Mouse (Mus musculus) spleen, postnatal 0 days (tissue): ENCODE data around the gene Ece2. TPM values are rescaled to one million over a fixed set of nuclear protein-coding genes. Genes with fewer than 3 reads are reported as not detected.
A peak's percentile ranks its signal among the peaks of the same experiment; 100 is the strongest.

ENCODE experiments used
- microRNA counts: library from miRNA; unstranded; fragments of <30 nt; microRNA quantifications from one replicate; lab custom pipeline; 2015
- polyA plus RNA-seq: library from polyadenylated mRNA; unstranded; fragments of >200 nt; fragmentation: Nextera tagmentation; extraction: Ambion mirVana; gene quantifications from 2 replicates; pipeline ENCODE4 v1.2.1, GENCODE M21; 2015

Gene Ece2
- polyA plus RNA-seq, result 0.06 TPM in 1 of 2 replicates, not detected in the other

DNA sequence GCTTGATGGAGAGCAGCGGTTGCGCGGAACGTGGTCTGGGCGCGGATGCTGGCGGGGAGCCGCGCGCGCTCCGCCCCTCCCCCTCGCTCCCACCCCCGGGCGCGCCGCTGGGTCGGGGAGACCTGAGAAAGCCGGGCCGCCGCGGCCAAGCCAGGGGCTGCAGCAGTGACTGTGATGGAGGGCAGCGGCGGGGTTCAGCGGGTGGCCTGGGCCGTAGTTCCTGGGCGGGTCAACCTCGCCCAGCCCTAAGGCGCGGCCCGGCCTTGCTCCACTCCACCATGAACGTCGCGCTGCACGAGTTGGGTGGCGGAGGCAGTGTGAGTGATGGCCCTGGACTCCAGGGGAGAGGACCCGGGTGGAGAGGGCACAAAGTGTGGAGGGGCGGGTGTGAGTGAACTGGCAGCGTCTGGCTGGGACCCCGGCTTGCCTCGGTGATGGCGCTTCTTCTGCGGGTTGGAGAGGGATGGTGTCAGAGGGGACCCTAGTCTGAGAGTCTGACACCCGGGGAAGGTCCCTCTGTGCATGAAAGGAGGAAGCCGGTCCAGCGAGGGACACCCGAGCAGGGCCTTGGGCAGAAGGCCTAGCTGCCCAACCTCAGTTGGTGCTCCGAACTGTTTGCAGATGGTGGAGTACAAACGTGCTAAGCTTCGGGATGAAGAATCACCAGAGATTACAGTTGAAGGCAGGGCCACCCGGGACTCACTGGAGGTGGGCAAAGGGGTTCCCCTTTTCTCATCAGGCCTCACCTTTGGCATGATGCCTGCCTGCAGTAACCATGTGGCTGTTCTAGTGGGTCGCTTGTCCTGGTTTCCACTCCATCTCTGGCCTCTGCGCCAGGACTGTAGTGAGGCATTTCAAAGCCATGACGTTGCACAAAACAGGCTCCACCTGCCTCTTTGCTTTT lies at the start of gene Ece2:
Gene Ece2 (plus strand): TSS at position 98 of the 904 bp plus-strand sequence.

DNA sequence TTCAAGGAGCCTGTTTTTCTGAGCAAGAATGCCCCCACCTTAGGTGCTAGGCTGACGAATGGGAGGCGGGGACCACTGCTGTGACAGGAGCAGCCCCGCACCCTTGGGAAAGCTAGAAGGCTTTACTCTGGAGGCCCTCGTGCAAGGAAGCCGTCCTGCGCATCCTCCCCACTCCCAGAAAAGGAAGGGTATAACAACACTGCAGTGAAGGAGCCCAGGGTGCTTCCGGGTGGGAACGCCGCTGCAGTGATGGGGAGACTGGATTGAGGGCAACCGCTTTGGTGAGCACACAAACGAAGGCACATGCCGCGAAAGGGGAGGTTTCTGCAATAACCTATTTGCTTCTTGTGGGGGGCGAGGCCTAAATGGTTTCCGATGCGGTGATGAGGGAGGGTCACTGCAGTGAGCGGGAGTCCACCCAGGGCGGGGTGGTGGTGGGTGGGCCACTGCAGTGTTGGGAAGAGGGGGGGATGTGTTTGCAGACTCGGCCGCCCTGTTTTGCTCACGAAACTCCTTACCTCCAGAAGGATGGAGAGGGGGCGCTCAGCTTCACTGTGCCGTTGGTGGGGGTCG lies 40.2 kb upstream of the Ece2 start, which contains the start of gene Vwa5b2:
Gene Vwa5b2 (plus strand): TSS at position 106 of the 573 bp plus-strand sequence.

DNA sequence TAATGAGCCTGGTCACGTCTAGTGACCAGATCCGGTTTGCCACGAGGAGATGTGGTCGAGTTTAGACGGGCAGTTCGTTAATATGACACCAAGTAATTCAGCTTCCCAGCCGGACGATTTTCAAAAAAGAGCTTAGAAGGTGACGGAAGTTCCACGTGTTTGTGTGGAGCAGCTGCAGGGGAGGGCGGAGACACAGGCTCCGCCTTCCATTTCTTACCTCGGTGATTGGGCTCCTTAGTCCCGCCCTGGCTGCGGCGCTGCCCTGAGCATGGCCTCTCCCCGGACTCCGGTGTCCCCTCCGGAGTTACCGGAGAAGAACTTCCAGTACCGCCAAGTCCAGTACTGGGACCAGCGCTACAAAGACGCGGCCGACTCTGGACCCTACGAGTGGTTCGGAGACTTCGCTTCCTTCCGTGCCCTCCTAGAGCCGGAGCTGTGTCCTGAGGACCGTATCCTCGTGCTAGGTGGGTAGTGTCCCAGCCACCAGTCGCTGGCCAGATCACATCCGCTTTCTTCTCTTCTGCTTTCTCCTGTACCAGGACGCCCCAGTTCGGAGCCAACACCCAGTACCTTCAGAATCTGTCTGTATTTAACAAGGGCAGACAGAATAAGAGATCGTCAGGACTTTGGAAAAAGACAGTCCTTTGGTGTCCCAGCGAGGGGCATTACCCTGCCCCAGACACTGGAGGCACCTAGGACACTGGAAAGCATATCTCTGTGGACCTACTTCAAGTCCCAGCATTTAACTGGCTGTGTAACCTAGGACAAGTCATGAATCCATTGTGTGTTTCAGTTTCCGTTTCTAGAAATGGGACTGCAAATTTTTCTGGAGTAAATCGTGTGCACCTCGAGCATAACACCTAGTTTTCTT lies 18.0 kb upstream of the Ece2 start, which contains the start of the genes Eef1akmt4, Gm49333 and Alg3:
Gene Eef1akmt4 (plus strand): TSS at position 237 of the 871 bp plus-strand sequence.
Gene Gm49333 (plus strand): TSS at position 254 of the 871 bp plus-strand sequence.
Gene Alg3 (minus strand): TSS at position 379 of the 871 bp plus-strand sequence.

DNA sequence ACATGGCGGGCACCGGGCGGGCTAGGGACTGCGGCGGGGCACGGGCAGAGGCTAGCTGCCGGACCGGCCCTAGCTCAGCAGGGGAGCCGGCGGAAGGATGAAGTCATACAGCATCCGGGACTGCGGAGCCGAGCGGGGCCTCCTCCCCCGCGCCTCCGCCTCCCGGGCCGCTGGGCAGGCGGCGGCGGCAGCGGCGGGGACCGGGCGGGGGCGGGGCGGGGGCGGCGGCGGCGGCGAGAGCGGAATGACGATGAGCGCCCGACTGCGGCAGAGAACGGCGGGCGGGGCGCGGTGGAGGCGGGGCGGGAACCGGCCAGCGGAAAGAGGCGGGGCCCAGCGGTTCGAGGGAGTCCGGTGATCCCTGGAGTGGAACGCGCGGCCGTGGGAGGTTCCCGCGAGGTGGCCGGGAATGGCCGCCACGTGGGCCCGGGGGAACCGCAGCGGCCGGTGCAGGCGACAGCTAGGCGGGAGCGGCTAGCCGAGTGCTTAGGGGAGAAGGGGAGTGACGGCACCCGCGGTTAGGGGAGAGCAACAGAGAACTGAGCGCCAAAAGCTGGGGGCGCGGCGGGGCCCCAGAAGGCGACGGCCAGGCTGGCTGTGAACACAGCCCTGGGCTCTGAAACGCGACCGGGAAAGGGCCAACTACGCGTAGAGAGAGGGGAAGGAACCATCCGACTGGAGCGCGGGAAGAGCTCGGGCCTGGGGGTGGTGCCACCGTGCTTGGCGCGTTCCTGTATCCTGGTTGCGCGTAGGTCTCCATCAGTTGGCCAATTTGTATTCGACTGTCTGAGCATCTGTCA lies 8.2 kb upstream of the Ece2 start, which contains the start of gene Camk2n2:
Gene Camk2n2 (minus strand): TSS at position 97 of the 800 bp plus-strand sequence.

DNA sequence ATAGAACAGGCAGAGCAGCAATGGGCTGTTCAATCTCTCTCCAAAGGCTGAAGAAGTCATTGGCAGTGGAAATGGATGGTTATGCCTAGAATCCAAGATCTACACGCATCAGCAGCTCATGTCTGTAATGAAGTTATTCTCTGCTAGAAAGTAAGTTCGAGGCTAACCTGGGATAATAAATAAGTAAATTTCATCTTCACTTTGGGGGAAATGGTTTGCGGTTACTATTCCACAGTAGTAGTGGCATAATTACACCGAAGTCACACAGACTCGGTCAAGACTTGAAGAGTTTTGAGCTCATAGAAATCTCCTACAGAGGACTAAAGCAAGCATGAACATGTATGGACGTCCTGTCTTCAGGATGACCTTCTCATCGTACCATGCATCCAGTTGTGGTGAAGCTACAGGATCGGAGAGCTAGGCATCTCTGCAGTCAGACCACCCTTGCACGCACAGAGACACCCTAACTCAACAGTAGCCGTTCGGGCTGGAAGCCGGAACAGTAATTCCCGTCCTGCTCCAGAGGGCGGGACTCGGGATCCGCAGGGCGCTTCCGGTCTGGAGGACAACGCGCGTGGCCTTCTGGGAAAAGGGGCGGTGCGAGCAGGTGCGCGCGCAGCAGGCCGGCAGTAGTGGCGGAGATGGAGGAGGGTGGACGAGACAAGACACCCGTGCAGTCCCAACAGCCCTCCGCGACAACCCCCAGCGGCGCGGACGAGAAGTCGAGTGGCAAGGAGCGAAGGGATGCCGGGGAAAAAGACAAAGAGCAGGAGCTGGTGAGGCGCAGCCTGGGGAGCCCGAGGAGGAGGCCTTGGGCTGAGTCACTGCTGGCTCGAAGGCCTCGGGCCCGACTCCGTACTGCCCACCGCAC lies 21.7 kb downstream of the Ece2 start, which contains the start of gene Psmd2:
Gene Psmd2 (plus strand): TSS at position 577 of the 871 bp plus-strand sequence.

DNA sequence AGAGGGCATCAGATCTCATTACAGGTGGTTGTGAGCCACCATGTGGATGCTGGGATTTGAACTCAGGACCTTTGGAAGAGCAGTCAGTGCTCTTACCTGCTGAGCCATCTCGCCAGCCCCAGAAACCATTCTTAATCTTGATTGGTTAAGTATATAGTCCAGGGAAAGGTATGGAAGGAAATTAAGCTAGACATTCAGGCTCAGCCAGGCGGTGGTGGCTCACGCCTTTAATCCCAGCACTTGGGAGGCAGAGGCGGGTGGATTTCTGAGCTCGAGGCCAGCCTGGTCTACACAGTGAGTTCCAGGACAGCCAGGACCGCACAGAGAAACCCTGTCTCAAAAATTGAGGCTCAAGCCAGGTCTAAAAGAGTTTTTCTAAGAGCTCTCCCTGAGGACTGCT lies 38.4 kb downstream of the Ece2 start, which contains the start of gene Eif4g1:
Gene Eif4g1 (plus strand): TSS at position 301 of the 400 bp plus-strand sequence.

DNA sequence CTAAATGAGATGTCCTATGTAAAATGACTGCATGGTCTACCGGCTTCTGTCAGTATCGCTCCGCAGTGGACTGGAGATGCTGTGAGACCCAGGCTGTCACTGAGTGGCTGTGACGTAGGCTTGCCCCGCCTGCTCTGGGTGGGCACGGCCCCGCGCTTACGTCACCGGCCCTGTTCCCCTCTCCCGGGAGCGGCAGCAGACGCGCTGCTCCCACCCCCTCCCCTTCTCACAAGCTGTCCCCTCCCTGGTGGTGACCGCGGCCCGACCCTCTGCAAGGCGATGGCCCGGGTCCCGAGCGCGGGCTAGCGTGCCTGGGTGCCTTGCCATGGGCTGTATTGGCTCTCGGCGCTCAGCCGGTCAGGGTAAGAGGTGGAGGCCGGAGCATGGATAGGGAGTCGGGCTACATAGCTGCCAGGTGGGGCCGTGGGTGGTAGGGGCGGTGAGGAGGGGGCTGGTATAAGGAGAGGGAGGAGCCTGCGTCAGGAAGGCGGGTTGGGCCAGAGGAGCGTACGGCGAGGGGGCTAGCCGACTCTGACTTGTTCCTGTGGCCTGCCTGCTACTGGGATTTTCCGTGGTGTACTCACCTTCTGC lies 63.6 kb downstream of the Ece2 start, which contains the start of gene Fam131a:
Gene Fam131a (plus strand): TSS at position 131 of the 591 bp plus-strand sequence.

MicroRNAs encoded within 50 kb of the gene (microRNA counts, 519-probe panel; counts per million panel counts)
- 6,369 counts per million, percentile 54 among the panel's probes with 10 or more counts for microRNA mmu-miR-1224 (lab: Ali Mortazavi, UCI)

Other genes starting within 250 kb of the Ece2 start
- gene Abcc5, start 203.4 kb upstream of the Ece2 start, polyA plus RNA-seq, result 31.3 and 36.3 TPM in 2 replicates
- gene Eif2b5, start 131.0 kb upstream of the Ece2 start, polyA plus RNA-seq, result 42.9 and 44.8 TPM in 2 replicates
- 5.3 and 6.5 TPM in 2 replicates for gene Dvl3, start 112.8 kb upstream of the Ece2 start, polyA plus RNA-seq
- gene Ap2m1, start 94.3 kb upstream of the Ece2 start, polyA plus RNA-seq, result 274 and 285 TPM in 2 replicates
- gene Abcf3, start 81.3 kb upstream of the Ece2 start, polyA plus RNA-seq, result 30.9 and 32.4 TPM in 2 replicates
- gene Vwa5b2, start 40.4 kb upstream of the Ece2 start, polyA plus RNA-seq, result 0.07 and 0.22 TPM in 2 replicates
- 16.6 and 16.8 TPM in 2 replicates for gene Eef1akmt4, start 18.2 kb upstream of the Ece2 start, polyA plus RNA-seq
- gene Gm49333, start 18.2 kb upstream of the Ece2 start, polyA plus RNA-seq, result not detected in 2 replicates
- gene Alg3, start 18.1 kb upstream of the Ece2 start, polyA plus RNA-seq, result 16.0 and 16.1 TPM in 2 replicates
- 0.12 and 0.33 TPM in 2 replicates for gene Camk2n2, start 8.5 kb upstream of the Ece2 start, polyA plus RNA-seq
- gene Psmd2, start 21.8 kb downstream of the Ece2 start, polyA plus RNA-seq, result 151 and 154 TPM in 2 replicates
- 82.1 and 83.1 TPM in 2 replicates for gene Eif4g1, start 38.5 kb downstream of the Ece2 start, polyA plus RNA-seq
- 1.3 and 3.4 TPM in 2 replicates for gene Fam131a, start 63.4 kb downstream of the Ece2 start, polyA plus RNA-seq
- gene Polr2h, start 87.8 kb downstream of the Ece2 start, polyA plus RNA-seq, result 55.6 and 56.8 TPM in 2 replicates
- gene Clcn2, start 87.9 kb downstream of the Ece2 start, polyA plus RNA-seq, result 7.5 and 14.1 TPM in 2 replicates
- gene Chrd, start 103.3 kb downstream of the Ece2 start, polyA plus RNA-seq, result 0.69 and 1.0 TPM in 2 replicates
- gene Thpo, start 104.7 kb downstream of the Ece2 start, polyA plus RNA-seq, result 0.23 and 0.34 TPM in 2 replicates